ENCODE assay signal across 9 mouse cellular contexts in genomic region chr6:99692916-99693841, GRCm38 (mm10). TPM values are rescaled to one million over a fixed set of nuclear protein-coding genes. Genes with fewer than 3 reads are reported as not detected.
DNase-seq lines count a peak whose midpoint lies in the region; ATAC-seq and TF ChIP-seq lines count a peak whose summit lies in the region.
"Had no signal": no experiment of that assay in that cellular context is flagged by ENCODE, and none has a peak within 500 bp of the region (broad histone marks: within the 10 kb centered on the region; RNA-seq: fewer than 3 reads in every experiment).

No protein-coding gene starts in this region.

- intact Hi-C loops in left cerebral cortex, postnatal 4 days (cut with DNase I): no loop called here

- WGBS in forebrain, postnatal 0 days: 2% methylated on average over 110 of the region's 110 CpGs
- 1% methylated on average over 108 of the region's 110 CpGs for WGBS in midbrain, postnatal 0 days

- no peak for TF ChIP-seq CTCF in forebrain, postnatal 0 days (IDR thresholded peaks at IDR 0.05; ENCODE audit: low read depth)
- TF ChIP-seq CTCF in midbrain, postnatal 0 days (IDR thresholded peaks at IDR 0.05): no peak; the same call in 1 of the 2 replicates

- H3K9me3 ChIP-seq in forebrain, postnatal 0 days (ENCODE audit: low read length): no peaks in the 10 kb centered on the region
- no peaks in the 10 kb centered on the region for H3K9me3 ChIP-seq in midbrain, postnatal 0 days (ENCODE audit: low read length)

- DNase-seq in frontal cortex, postnatal 14 days (ENCODE audit: low spot score in 2 of 2): no peak
- DNase-seq in thymus, postnatal 4 days: peak; percentile 35
- DNase-seq in thymus, postnatal 10 days (ENCODE audit: low spot score in 2 of 2): no peak
- no peak for DNase-seq in forebrain, postnatal 0 days
- DNase-seq in left cerebral cortex, postnatal 4 days: peak; percentile 27
- DNase-seq in midbrain, postnatal 0 days (ENCODE audit: low spot score): no peak
- DNase-seq in c-Kit-positive CD71-positive TER-119-positive erythroid progenitor cells, embryonic 14.5 days (ENCODE audit: low spot score): no peak

- H3K27ac ChIP-seq in forebrain, postnatal 0 days (ENCODE audit: low read depth, low read length): peak overlapping the region; percentile 96
- H3K27ac ChIP-seq in midbrain, postnatal 0 days (ENCODE audit: low read depth, low read length): peak overlapping the region; percentile 91

- peaks cover 8% of the 10 kb centered on the region for H3K4me1 ChIP-seq in forebrain, postnatal 0 days (ENCODE audit: insufficient read depth)
- H3K4me1 ChIP-seq in midbrain, postnatal 0 days (ENCODE audit: insufficient read depth, low read length): peaks cover 14% of the 10 kb centered on the region

- H3K36me3 ChIP-seq in forebrain, postnatal 0 days (ENCODE audit: insufficient read depth): no peaks in the 10 kb centered on the region
- H3K36me3 ChIP-seq in midbrain, postnatal 0 days (ENCODE audit: insufficient read depth, low read length): no peaks in the 10 kb centered on the region

- H3K9ac ChIP-seq in forebrain, postnatal 0 days: peak overlapping the region; percentile 91
- peak overlapping the region; percentile 95 for H3K9ac ChIP-seq in midbrain, postnatal 0 days (replicated peaks; ENCODE audit: low read length, poor library complexity, severe bottlenecking)

- H3K27me3 ChIP-seq in forebrain, postnatal 0 days (ENCODE audit: insufficient read depth, low read length): no peaks in the 10 kb centered on the region
- H3K27me3 ChIP-seq in midbrain, postnatal 0 days (ENCODE audit: insufficient read depth, low read length): no peaks in the 10 kb centered on the region

- ATAC-seq in frontal cortex, adult (ENCODE audit: low TSS enrichment): peak; percentile 10; the same call in 1 of the 2 replicates
- peak; percentile 44 for ATAC-seq in forebrain, postnatal 0 days
- peak; percentile 59 for ATAC-seq in midbrain, postnatal 0 days (ENCODE audit: low FRiP score)

- peak overlapping the region; percentile 73 for H3K4me3 ChIP-seq in forebrain, postnatal 0 days (ENCODE audit: low read depth, low read length)
- peak overlapping the region; percentile 79 for H3K4me3 ChIP-seq in midbrain, postnatal 0 days (ENCODE audit: low read depth, low read length)

- peak overlapping the region; percentile 94 for H3K4me2 ChIP-seq in forebrain, postnatal 0 days (ENCODE audit: low read depth)
- H3K4me2 ChIP-seq in midbrain, postnatal 0 days (ENCODE audit: low read depth, low read length, poor library complexity, severe bottlenecking): peak overlapping the region; percentile 89

RNA-seq across cellular contexts. Expression of gene Gpr27, which starts 0.7 kb away (rescaled TPM):
- total RNA-seq in forebrain, postnatal 0 days (2014; rRNA removed): 123 and 127 TPM in 2 replicates
- 30.7 and 38.5 TPM in 2 replicates for polyA plus RNA-seq in forebrain, postnatal 0 days (2015; fragmentation: Nextera tagmentation; extraction: Ambion mirVana)
- total RNA-seq in left cerebral cortex, postnatal 4 days (2021): 100 to 1,000 TPM; 101 to 104 TPM
- total RNA-seq in midbrain, postnatal 0 days (2014; rRNA removed): 110 and 114 TPM in 2 replicates
- 26.0 and 27.8 TPM in 2 replicates for polyA plus RNA-seq in midbrain, postnatal 0 days (2015; fragmentation: Nextera tagmentation; extraction: Ambion mirVana)
- polyA plus RNA-seq: C2C12 had no signal

RNA-seq across cellular contexts. Expression of gene Gm20696, which starts 26.6 kb away (rescaled TPM):
- total RNA-seq in forebrain, postnatal 0 days (2014; rRNA removed): 2.2 and 3.0 TPM in 2 replicates
- 1.5 and 2.6 TPM in 2 replicates for polyA plus RNA-seq in forebrain, postnatal 0 days (2015; fragmentation: Nextera tagmentation; extraction: Ambion mirVana)
- 10 to 100 TPM; 11.2 to 15.9 TPM for total RNA-seq in left cerebral cortex, postnatal 4 days (2021)
- 1.1 and 2.5 TPM in 2 replicates for total RNA-seq in midbrain, postnatal 0 days (2014; rRNA removed)
- 1.3 and 2.9 TPM in 2 replicates for polyA plus RNA-seq in midbrain, postnatal 0 days (2015; fragmentation: Nextera tagmentation; extraction: Ambion mirVana)

RNA-seq across cellular contexts. Expression of gene Eif4e3, which starts 26.6 kb away (rescaled TPM):
- total RNA-seq in forebrain, postnatal 0 days (2014; rRNA removed): 12.9 and 13.3 TPM in 2 replicates
- polyA plus RNA-seq in forebrain, postnatal 0 days (2015; fragmentation: Nextera tagmentation; extraction: Ambion mirVana): 4.7 and 6.0 TPM in 2 replicates
- total RNA-seq in left cerebral cortex, postnatal 4 days (2021): 10 to 100 TPM; 13.9 to 16.0 TPM
- total RNA-seq in midbrain, postnatal 0 days (2014; rRNA removed): 8.4 and 10.6 TPM in 2 replicates
- 5.4 and 5.5 TPM in 2 replicates for polyA plus RNA-seq in midbrain, postnatal 0 days (2015; fragmentation: Nextera tagmentation; extraction: Ambion mirVana)

RNA-seq across cellular contexts. Expression of gene Prok2, which starts 33.0 kb away (rescaled TPM):
- 1.00 and 1.5 TPM in 2 replicates for total RNA-seq in forebrain, postnatal 0 days (2014; rRNA removed)
- polyA plus RNA-seq in forebrain, postnatal 0 days (2015; fragmentation: Nextera tagmentation; extraction: Ambion mirVana): 3.8 and 4.9 TPM in 2 replicates
- 1 to 10 TPM in 1 of 2 experiments, under 1 TPM in 1; 0.78 to 2.7 TPM for total RNA-seq in left cerebral cortex, postnatal 4 days (2021)
- total RNA-seq in midbrain, postnatal 0 days (2014; rRNA removed): 0.27 TPM in 1 of 2 replicates, not detected in the other
- polyA plus RNA-seq in midbrain, postnatal 0 days (2015; fragmentation: Nextera tagmentation; extraction: Ambion mirVana): 0.82 and 1.3 TPM in 2 replicates
- polyA plus RNA-seq: C2C12 had no signal

Comparison
In these comparisons a context has a peak if more than half of its experiments do, and no peak if none do; other contexts are left out.
1. DNase-seq: peak in thymus, postnatal 4 days (single experiment) and left cerebral cortex, postnatal 4 days (single experiment); none in frontal cortex, postnatal 14 days (0 of 2), thymus, postnatal 10 days (0 of 2), forebrain, postnatal 0 days (single experiment), midbrain, postnatal 0 days (single experiment) and c-Kit-positive CD71-positive TER-119-positive erythroid progenitor cells, embryonic 14.5 days (single experiment).
2. Peak in every context shown above with its lines, with median percentiles within 50 percentile points of each other: ATAC-seq.